Mouse (Mus musculus): ENCODE results near the gene Pla2g2f.
A peak's percentile ranks its signal among the peaks of the same experiment; 100 is the strongest.

The Pla2g2f gene

DNA sequence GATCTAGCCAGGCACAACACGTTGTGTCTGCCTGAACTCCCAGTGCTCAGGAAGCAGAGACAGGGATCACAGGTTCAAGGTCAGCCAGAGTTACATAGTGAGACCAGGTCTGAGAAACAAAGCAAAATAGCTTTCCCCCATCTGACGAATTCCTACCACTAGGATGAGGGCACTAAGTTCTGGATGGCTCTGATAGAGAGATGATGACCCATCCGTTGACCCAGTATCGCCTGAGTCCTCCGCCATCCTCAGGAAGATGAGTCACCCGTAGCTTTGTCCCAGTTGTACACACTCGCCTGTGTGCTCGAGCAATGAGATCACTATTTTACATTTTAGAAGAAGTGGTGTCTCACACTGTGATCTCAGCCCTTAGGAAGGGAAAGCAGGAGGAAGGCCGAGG, 4.8 kb upstream of the Pla2g2f start:
- no peak for DNase-seq (ENCODE audit: low read depth)

DNA sequence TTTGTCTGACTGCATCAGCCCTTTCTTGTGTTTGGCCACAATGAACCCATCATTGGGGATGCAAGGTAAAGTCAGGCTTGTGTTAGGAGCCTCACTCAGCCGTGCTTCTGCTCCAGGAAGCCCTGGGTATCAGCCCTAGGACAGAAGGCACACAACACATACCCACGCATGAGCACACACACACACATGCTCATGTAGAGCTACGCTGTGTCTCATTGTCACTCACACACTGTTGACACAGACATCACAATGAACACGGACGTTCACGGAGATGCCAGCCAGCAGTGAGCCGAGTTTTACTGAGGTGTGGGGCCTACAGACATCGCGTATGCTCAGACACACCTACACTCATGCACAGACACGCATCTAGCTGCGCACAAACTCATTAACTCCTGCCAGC, 1.4 kb downstream of the Pla2g2f start:
- DNase-seq (ENCODE audit: low read depth), result no peak

DNA sequence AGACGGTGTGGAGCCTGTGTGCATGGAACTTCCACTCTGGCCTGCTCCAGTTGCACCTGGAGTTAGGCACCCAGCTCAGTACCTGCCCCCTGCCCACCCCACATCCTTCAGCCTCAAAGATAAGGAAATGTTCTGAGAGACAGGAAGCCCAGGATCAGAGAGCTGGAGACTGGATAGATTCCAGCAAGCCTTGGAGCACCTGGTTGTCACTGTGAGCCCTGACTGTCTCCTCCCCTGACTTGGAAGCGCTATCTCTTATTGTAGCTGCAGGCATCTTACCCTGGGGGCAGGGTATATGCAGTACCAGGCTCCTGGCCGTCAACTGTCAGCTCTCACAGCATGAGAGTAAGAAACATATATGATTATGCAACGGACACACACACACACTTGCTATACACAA, 2.0 kb downstream of the Pla2g2f start:
- no peak for DNase-seq (ENCODE audit: low read depth)

DNA sequence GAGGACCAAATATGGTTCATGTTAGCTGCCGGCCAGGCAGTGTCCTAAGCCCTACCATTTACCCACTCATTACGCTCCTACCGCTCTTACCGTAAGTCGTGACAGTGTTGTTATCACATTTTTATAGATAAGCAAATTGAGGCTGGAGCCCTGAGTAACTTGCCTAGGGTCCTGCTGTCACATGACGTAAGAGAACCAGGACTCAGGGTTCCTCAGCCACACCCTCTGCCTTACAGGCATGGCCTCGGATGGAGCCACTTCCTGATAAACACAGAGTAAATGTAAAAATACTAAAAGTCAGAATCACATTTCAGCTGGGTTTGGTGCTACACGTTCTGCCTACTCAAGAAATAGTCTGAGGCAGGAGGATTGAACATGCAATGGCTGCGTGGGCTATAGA, 3.0 kb downstream of the Pla2g2f start:
- DNase-seq (ENCODE audit: low read depth), result no peak

DNA sequence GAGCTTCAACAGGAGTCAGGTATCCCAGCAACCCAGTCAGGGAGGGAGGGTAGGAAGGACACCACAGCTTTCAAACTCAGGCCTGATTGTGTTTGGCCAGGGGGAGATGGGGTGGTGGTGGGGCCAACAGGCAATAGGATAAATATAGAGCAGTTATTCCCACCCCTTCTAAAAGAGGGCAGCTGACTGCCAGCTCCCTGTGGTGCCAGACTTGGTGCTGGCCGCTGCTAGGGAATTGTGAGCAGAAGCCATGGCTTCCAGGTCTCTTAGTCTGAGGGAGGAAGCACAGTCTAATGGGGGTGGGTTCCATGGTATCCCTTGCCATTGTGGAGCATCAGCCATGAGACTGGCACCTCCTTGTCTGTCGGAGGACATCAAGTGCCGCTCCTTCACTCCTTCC, 3.8 kb downstream of the Pla2g2f start:
- DNase-seq (ENCODE audit: low read depth), result no peak

DNA sequence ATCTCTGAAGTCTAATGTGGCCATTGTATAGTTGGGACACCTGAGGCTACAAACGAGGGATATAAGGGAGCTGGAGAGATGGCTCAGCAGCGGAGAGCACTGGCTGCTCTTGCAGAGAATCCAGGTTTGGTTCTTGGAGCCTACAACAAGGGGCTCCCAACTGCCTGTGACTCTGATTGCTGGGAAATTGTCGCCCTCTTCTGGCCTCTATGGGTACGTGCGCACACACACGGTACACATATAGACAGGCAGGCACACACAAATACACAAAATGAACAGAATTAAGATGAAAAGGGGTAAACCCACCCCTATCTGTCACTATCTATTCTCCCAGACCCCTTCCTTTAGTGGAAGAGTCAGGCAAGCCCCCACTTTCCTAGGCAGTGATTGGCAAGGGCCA, 4.8 kb downstream of the Pla2g2f start:
- no peak for DNase-seq (ENCODE audit: low read depth)

DNA sequence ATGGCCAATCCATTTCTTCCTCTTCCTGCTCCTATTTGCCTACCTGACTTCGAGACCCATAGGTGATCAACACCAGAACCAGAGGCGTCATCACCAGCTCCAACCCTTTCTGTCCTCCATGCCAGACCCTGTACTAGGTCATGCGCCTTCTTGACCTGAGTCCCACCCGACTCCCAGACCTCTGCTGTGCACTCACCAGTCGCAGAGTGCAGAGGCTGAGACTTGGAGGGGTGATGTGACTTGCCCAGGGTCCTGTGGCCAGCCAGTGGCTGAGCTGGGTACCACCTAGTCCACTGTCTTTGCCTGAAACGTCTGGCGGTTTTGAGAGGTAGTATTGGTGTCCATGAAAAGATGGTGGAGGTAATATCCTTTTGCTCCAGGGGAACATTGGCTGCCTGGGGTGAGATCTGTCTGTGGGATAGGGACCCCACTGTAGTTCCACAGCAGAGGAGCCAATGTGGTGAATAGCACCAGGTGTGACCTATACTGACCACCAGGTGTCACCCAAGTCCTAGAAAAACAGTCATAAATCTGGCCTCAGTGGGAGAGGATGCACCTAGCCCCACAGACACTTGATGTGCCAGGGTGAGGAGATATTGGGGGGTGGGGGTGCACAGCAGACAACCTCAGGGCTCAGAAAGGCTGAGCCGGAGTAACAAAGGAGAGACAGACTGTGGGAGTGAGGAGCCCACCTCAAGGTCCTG, 8.9 kb downstream of the Pla2g2f start:
- peak; percentile 54 for DNase-seq (ENCODE audit: low read depth)

DNA sequence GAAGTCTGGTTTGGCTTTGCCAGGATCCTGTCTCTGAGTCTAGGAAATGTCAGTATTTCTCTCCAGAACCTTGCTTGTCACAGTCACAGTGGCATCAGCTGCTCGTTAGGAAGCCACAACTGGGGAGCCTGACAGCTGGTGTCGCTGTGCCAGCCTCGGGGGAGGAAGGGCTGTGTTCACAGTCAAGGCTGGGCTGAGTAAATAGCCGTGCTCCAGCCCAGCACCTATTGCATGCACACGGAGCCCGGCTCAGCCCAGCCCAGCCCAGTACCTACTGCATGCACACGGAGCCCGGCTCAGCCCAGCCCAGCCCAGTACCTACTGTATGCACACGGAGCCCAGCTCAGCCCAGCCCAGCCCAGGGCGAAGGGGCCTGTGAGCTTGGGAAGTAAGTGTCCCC, 9.6 kb downstream of the Pla2g2f start:
- DNase-seq (ENCODE audit: low read depth), result no peak

DNA sequence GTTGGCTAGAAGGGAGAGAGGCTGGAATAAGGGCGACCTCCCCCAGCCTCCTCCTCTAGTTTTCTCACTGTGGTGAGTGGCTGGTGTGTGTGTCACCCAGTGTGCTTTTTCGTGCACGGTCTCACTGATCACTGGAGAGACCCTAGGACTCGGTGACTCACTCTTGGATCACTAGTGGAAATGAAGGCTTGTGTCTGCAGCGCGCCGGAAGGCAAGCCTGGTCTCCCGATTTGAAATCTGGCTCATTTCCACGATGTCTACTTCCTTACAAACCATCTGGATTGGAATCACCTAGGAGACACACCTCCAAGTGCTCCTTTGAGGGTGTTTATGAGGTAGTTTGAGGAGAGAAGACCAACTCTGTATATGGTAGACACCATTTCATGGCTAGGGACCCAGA, 10.6 kb downstream of the Pla2g2f start:
- DNase-seq (ENCODE audit: low read depth), result no peak

DNA sequence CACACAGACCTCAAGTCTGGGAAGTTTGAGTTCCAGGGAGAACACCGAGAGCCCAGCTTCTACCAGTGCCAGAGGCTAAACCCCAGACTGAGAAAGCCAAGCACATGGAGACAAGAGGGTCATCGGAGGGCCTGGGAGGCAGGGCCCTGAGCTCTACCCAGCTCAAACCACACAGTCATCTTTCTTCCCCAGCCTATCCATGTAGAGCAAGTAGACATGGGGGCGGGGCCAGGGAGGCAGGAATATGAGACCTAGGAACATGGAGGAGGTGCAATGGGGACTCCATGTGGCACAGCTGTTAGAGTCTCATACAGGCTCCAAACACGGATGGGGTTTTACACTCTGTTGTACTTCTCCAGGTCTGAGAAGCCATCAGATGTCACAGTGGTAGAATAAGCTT, 11.5 kb downstream of the Pla2g2f start:
- no peak for DNase-seq (ENCODE audit: low read depth)

DNA sequence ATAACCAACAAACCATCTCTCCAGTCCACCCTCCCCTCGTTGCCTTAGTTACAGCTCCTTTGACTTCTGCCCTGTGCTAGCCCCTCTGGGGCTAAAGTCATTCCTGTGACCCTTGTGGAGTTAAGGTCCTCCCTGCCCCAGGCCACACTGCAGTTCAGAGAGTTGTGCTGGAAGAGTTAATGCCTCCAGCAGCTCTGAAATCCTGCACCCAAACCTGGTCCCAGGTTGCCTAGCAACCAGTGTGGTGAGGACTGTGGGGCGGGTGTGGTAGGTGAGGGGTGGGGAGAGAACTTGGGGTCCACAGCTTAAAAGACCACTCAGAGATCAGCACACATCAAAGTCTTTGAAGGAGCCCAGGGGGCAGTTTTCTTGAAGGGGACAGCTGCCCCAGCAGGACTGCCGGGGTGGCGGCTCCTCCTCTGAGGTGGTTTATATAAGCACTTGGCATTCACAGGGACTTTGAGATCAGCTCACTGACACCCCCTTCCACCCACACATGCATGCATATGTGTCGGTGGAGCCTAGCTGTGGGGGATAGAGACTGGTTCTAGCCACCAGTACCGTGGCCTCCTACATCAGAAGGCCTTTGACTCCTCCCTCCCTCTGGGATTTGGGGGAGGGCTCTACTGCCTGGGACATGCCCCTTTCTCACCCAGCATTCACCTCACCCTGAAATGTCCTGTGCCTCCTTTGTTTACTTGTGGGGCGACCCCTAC, 18.1 kb downstream of the Pla2g2f start:
- no peak for DNase-seq (ENCODE audit: low read depth)

DNA sequence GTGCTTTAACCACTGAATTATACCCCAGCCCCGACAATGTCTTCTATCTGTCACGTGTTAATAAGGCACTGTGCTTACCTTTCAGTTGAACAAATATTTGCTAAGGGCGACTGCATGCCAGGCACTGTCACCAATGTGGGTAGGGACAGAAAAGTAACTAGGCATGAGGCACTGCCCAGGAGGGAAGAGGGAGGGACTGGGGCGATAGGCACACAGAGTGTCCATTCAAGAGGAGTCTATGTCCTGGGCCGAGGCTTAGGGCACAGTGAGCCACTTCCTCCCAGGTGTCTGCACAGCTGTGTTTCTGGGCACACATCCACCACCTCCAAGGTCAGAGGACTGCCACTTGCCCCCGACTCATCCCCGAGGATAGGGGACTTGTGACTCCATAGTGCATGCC, 20.4 kb downstream of the Pla2g2f start, which contains the start of gene Ubxn10:
Gene Ubxn10 (minus strand): TSS at position 137 of the 400 bp plus-strand sequence.
- no peak for DNase-seq (ENCODE audit: low read depth)

DNA sequence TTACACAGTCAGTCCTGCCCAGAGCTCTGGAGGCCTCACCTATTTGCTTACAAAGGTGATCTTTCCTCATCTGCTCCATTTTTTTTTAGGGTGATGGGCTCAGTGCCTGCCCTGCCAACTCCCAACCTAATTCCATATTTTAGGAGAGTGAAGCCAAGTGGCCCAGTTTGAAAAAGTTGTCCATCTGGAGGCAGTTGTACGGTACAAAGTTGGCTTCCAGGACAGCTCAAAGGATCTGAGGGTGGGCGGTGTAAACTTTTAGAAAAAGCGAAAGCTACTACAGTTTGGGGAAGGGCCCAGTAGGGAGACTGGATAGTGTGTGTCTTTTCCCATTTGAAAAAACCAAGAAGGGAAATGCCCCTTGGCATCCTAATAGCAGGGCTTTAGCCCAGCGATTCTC, 22.6 kb downstream of the Pla2g2f start:
- no peak for DNase-seq (ENCODE audit: low read depth)

DNA sequence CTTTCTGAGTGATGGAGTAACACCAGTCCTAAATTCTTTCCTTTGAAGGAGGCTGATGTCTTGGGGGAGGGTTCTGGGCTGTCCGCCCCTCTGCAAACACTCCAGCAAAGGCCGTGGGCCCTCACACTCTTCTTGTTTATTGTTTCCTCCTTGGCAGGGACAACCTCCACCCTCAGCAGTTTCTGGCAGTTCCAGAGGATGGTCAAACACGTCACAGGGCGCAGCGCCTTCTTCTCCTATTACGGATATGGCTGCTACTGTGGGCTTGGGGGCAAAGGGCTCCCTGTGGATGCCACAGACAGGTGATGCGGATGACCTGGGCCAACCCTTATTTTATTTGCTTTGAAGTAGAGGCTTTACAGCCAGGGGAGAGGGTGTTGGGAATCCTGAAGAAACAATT, 23.3 kb downstream of the Pla2g2f start:
- no peak for DNase-seq (ENCODE audit: low read depth)

DNA sequence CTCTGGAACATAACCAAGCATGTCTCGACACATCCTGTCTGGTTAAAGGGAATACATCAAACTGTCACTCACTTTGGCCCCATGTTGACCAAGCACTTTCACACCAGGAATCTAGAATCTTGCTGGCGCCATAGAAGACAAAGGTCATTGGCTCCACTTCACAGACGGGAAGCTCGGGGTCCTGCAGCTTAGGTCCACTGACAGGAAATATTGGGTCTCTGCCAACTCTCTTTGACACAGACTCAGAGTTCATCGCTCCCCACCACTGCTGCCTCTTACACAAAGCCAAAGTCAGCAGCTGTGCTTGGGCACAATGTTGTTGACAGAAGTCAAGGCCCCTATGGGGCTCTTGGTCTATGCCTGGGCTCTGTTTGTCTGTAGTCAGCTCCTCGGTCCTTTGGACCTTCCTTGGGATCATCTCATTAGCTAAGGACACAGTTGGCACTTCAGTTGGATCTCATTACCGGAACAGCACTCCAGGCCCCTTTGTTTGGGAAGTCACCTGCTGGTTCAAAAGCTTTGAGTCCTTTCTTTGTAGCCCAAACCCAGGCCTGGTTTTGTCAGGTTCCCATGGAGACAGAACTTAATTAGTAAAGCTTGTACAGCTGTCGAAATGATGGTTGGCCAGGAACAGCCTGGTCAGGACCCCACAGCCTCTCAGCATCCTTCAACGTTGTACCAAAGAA, 28.3 kb downstream of the Pla2g2f start:
- no peak for DNase-seq (ENCODE audit: low read depth)

DNA sequence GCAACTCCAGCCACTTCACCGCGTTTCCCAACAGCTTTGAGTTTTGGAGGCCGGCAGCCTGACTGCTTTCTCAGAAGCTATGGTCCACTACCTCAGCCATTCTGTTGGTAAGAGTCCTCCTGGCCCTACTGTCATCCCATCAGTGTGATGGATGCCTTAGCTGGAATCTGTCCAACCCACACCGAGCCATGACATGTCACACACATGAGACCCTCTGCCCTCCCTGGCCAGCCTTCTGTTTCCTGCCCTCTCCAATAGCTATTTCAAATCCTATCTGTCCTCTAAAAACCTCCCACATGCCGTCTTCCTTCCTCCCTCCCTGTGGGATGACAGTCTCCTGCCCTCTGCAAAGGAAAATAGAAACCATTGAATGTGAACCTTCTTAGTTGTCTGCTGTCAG, 31.7 kb downstream of the Pla2g2f start:
- DNase-seq (ENCODE audit: low read depth), result no peak

DNA sequence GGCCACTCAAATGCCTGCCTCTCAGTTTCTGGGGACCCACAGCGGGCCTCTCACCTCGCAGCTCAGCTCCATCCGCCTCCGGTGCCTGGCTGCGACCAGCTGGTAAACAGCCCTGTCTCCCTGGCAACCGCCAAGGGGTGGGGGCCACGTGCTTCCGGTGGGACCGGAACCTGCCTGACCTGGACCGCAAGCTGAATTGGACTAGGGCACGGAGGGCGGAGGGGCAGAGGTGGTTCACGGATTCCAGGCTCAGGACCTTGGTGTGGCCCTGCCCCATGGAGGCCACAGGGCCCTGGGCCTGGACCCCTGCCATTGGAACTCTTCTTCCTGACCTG, 32.3 kb downstream of the Pla2g2f start:
- no peak for DNase-seq (ENCODE audit: low read depth)

DNA sequence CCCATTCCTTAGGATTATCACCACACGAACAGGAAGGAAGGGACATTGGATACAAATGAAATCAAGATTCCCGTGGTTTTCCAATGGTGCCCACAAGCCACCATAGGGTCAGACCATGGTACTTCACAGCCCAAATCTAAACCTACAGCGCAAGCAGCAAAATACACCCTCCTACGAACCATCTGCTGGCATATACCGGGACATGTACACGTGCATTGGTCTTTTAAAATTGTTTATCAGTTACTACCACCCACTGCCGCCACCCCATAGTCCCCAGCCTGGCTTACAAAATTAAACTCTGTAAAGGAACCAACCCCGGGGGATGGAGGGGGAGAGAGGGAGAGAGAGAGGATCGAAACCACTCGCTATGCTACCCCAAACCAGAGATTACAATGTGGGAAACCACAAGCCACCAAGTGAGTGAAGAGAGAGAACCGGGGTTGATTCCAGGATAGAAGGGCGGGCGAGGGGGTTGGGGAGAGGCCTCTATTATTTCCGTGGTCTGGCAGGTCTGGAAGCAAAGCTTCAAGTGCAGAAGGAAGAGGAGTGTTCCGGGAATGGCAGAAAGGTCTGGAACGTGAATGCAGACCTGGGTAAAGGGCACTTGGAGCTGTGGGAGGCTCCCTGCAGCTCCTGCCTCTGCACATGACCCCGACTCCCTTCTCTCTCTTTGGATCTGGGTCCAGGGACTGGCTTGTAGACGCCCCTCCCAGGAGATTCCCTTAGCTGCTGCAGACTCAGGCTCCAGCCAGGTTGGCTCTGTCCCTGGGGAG, 32.9 kb downstream of the Pla2g2f start, which contains the start of gene Pla2g2c:
Gene Pla2g2c (plus strand): TSS at position 439 of the 773 bp plus-strand sequence.
- no peak for DNase-seq (ENCODE audit: low read depth)

DNA sequence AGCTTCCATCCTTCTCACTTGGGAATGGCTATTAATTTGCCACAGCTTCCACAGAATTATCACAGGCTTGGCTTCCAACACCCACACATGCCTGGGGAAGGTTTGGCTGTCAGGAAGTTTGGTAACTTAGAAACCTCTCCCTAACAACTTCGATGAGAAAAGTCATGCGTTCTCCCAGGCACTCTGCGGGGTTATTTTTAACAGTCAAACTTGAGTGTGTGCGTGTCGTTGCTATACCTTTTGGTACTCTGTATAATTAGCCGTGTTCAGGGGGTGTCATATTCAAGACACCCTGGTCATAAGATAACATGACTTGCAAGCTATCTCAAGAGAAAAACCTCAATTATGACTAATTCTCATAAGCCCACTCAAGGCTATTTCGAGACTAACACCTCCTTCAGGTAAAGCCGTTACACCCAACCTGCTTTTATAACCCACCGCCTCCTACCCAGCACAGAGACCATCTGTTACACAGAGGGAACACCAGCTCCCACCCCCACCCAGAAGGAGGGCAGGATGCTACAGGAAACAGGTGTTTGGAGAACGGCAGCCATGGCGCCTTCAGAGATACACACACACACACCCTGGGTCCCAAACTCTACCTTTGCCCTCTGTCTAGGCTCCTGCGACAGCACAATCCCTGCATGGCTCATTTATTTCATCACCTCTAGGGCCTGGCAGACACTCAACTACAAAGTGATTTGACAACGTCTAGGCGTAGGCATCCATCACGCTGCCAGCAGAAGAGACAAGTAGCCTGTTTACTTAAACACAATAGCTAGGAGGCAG, 33.7 kb downstream of the Pla2g2f start:
- no peak for DNase-seq (ENCODE audit: low read depth)

DNA sequence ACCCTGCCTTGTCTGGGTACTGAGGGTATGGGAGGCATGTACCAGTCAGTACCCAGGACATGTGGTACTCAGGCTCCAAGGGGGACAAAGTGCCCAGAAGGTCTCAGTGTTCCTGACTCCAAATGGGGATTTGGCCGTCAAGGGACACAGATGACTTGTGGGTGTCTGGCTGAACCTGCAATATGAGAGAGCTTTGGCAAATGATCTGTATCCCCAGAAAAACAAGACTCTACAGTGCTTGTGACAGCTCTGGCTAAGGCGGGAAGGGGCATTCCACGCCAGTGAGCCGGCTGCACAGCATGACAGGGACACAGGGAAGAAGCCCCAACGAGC, 38.2 kb downstream of the Pla2g2f start:
- no peak for DNase-seq (ENCODE audit: low read depth)

DNA sequence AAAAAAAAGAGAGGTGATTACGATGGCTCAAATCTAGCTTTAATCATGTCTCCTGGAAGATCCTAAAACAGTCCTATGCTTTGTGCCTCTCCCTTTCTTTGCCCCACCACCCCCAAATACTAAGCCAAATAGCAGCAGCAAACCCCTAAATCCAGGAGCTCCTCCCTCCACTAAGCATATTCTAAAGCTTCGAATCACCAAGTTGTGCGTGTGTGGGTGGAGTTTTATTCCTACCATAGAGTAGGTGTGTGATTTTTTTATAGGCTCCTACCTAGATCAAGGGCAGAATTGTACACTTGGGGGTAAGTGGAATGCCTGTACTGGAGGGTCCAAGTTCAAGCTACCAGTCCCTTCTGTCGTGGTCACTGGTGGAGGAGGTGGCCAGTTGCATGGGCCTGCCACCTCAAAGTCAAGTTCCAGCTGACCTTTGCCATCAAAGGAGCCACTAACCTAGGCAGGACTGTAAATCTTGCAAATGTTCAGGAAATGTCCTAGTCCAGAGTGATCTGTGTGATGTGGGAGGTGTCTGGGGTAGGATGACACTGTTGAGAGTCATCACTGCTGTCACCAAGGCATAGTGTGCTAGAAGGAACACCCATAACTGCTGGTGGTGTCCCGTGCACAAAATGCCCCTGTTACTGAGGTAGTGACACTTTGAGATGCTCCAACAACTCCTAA, 38.7 kb downstream of the Pla2g2f start:
- DNase-seq (ENCODE audit: low read depth), result no peak
